Mouse (Mus musculus): Measurements from ENCODE around the gene Fry.

The Fry gene

GRCm38 (mm10) chr5:150220333-150220732 is 101.9 kb downstream of the Fry start:
- DNase-seq (ENCODE audit: low spot score in 2 of 2): peak in 1 of 2 experiments; percentile 21

GRCm38 (mm10) chr5:150221806-150222205 is 103.4 kb downstream of the Fry start:
- DNase-seq (ENCODE audit: low spot score in 2 of 2): no peak

GRCm38 (mm10) chr5:150223546-150224239 is 105.2 kb downstream of the Fry start:
- DNase-seq (ENCODE audit: low spot score in 2 of 2): no peak

GRCm38 (mm10) chr5:150229086-150229485 is 110.6 kb downstream of the Fry start:
- no peak for DNase-seq (ENCODE audit: low spot score in 2 of 2)

GRCm38 (mm10) chr5:150229776-150230175 is 111.3 kb downstream of the Fry start:
- no peak for DNase-seq (ENCODE audit: low spot score in 2 of 2)

- DNase-seq (ENCODE audit: low spot score in 2 of 2): peak in 1 of 2 experiments; percentile 10
These were observed 114.0 kb downstream of the Fry start for GRCm38 (mm10) chr5:150232159-150233150.

- peak; percentile 39 to 58 for DNase-seq (ENCODE audit: low spot score in 2 of 2)
These were observed 114.9 kb downstream of the Fry start for GRCm38 (mm10) chr5:150233154-150233886.

GRCm38 (mm10) chr5:150235931-150236330 is 117.5 kb downstream of the Fry start:
- DNase-seq (ENCODE audit: low spot score in 2 of 2): no peak

GRCm38 (mm10) chr5:150236597-150236996 is 118.2 kb downstream of the Fry start:
- DNase-seq (ENCODE audit: low spot score in 2 of 2): no peak

- DNase-seq (ENCODE audit: low spot score in 2 of 2): no peak
These were observed 123.2 kb downstream of the Fry start for GRCm38 (mm10) chr5:150241638-150242037.

- no peak for DNase-seq (ENCODE audit: low spot score in 2 of 2)
These were observed 128.3 kb downstream of the Fry start for GRCm38 (mm10) chr5:150246737-150247136.

GRCm38 (mm10) chr5:150257764-150258163 is 139.3 kb downstream of the Fry start:
- DNase-seq (ENCODE audit: low spot score in 2 of 2): no peak

GRCm38 (mm10) chr5:150259191-150260053 is 141.0 kb downstream of the Fry start:
- peak in 1 of 2 experiments; percentile 4 for DNase-seq (ENCODE audit: low spot score in 2 of 2)

- no peak for DNase-seq (ENCODE audit: low spot score in 2 of 2)
These were observed 141.6 kb downstream of the Fry start for GRCm38 (mm10) chr5:150260054-150260386.

- DNase-seq (ENCODE audit: low spot score in 2 of 2): no peak
These were observed 142.9 kb downstream of the Fry start for GRCm38 (mm10) chr5:150261361-150261760.

- no peak for DNase-seq (ENCODE audit: low spot score in 2 of 2)
These were observed 143.7 kb downstream of the Fry start for GRCm38 (mm10) chr5:150262046-150262716.

- DNase-seq (ENCODE audit: low spot score in 2 of 2): peak in 1 of 2 experiments; percentile 15
These were observed 144.3 kb downstream of the Fry start for GRCm38 (mm10) chr5:150262717-150263103.

GRCm38 (mm10) chr5:150263162-150263561 is 144.7 kb downstream of the Fry start:
- no peak for DNase-seq (ENCODE audit: low spot score in 2 of 2)

GRCm38 (mm10) chr5:150263656-150264055 is 145.2 kb downstream of the Fry start:
- DNase-seq (ENCODE audit: low spot score in 2 of 2): no peak

- DNase-seq (ENCODE audit: low spot score in 2 of 2): no peak
These were observed 146.6 kb downstream of the Fry start for GRCm38 (mm10) chr5:150265005-150265404.
